Mouse (Mus musculus) G1E (cell line): ENCODE results near the gene Mapk1.

ENCODE experiments used
- CTCF ChIP-seq: IDR thresholded peaks from 2 replicates; pipeline ENCODE4 v1.5.1; 2012; ENCODE audit warnings: low read depth, low read length, inconsistent platforms, mixed read lengths
- GATA1 ChIP-seq: IDR thresholded peaks from 2 replicates; pipeline ENCODE4 v1.6.1; 2012; ENCODE audit warnings: borderline replicate concordance, low read length, inconsistent platforms, mixed read lengths
- GATA2 ChIP-seq: IDR thresholded peaks from 2 replicates; pipeline ENCODE4 v1.6.1; 2012; ENCODE audit warnings: low read depth, low read length, inconsistent platforms, borderline replicate concordance
- POLR2AphosphoS5 ChIP-seq: IDR thresholded peaks from 2 replicates; pipeline ENCODE4 v1.6.1; 2012; ENCODE audit warnings: low read depth, low read length, inconsistent platforms; ENCODE audit not compliant: insufficient replicate concordance
- TAL1 ChIP-seq: conservative IDR thresholded peaks from 2 replicates; pipeline ENCODE4 v1.6.1; 2012; ENCODE audit warnings: low read depth, low read length, inconsistent platforms, mixed read lengths

DNA sequence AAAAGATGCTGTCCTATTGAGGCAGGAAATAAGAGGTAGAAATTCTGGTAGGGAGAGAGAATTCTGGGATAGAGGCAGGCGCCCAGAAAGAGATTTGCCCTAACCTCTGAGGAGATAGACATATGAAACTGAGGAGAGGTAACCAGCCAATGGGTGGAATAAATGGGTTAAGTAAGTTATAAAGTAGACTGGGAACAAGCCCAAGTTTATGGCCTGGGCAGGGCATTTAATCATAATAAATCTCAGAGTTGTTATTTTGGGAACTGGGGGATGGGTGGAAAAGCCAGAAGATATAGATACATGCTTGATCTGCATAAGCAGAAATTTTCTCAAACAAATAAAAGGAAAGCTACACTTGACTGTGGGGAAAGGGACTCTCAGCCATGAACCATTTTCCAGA lies 79.2 kb downstream of the Mapk1 start:
- TF ChIP-seq CTCF (no peak), POLR2AphosphoS5 (no peak), GATA1 (no peak), TAL1 (no peak), GATA2 (no peak)
